Mouse (Mus musculus): ENCODE data around the gene Schip1.

DNA sequence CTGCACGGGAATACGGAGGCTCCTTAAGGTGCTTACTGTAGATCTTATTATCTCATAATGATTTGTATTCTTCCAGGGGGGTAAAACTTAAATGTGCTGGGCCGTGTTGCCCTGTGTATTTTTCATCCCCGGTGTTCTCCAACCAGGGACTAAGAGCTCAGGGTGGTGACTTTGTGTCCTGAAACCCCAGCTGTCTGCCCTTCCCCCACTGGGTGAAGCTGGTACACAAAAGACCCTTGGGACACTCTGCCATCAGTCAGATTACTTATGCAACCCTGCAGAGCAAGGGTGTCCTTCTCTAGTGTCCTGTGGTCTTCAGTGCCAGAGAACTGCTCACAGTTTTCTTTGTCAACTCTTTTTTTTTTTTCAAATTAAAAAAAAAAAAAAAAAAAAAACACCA is 520.6 kb downstream of the Schip1 start:
- TF ChIP-seq GATA1 (IDR thresholded peaks at IDR 0.05; ENCODE audit: low read length) (no peak), TAL1 (IDR thresholded peaks at IDR 0.05; ENCODE audit: low read length) (no peak)
